Mouse (Mus musculus) thymus, adult 2 months (tissue): ENCODE results near the gene Gcn1l1.

Source experiments
- CTCF ChIP-seq: fragments of 200-500 bp; IDR thresholded peaks from 2 replicates; pipeline ENCODE4 v1.5.1; 2012; ENCODE audit warnings: mild to moderate bottlenecking, control low read depth, low read length, moderate library complexity, borderline replicate concordance; ENCODE audit not compliant: control insufficient read depth, poor library complexity, insufficient read depth; ENCODE audit errors: extremely low read depth
- POLR2A ChIP-seq: fragments of 200-500 bp; IDR thresholded peaks from 2 replicates; pipeline ENCODE4 v1.6.1; 2012; ENCODE audit warnings: mild to moderate bottlenecking, low read length, control low read depth, moderate library complexity; ENCODE audit not compliant: control insufficient read depth, poor library complexity, insufficient read depth; ENCODE audit errors: extremely low read depth

DNA sequence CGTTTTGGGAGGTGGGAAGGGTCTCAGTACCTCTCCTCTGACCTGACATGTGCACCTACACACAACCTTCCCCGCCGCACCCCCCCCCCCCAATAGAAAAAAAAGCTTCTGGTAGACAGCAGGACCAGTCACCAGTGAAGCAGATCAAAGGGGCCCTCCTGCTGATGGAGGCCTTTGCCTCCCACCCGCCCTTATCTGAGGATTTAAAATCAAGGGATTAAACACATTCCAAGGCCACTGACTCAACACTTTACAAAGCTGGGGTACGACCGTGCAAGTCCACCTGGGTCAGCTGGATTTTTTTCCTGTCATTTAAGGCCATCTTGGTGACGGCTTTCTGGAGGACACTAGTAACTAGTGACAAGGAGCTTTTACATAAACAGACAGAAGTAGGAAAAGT is 102.8 kb downstream of the Gcn1l1 start:
- TF ChIP-seq CTCF, result no peak
- no peak for TF ChIP-seq POLR2A
